Mouse (Mus musculus) forelimb bud, embryonic 11.5 days (tissue): ENCODE measurements at regions not wholly inside any gene's neighbourhood (a gene's known extent, or its start where the extent isn't known, plus 50 kb on each side); places are given as distances from the start of the nearest gene placed in this dataset.
A peak's percentile ranks its signal among the peaks of the same experiment; 100 is the strongest.

ENCODE experiments used
- DNase-seq: peaks from one replicate; pipeline ENCODE4 v3.0.0-alpha.2; 2012; ENCODE audit warnings: low read depth, low spot score

DNA sequence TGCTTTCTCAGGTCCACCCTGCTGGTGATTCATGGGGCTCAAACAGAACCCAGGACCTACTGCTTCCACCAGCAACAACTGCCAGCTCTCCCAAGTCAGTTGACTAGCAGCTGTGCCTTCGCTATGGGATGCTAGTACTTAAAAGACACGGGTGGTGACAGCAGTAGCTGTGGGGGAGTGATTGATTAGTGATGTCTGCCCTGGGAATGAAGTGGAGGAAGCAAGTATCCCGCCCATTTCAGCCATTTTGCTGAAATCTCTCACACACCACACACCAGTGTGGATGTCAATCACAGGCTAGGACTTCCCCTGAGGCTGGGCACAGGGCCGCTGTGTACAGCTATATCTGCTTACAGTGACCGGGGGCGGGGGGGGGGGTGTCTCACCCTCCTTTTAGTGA is 153.2 kb downstream of the Matn1 start:
- peak; percentile 26 for DNase-seq

DNA sequence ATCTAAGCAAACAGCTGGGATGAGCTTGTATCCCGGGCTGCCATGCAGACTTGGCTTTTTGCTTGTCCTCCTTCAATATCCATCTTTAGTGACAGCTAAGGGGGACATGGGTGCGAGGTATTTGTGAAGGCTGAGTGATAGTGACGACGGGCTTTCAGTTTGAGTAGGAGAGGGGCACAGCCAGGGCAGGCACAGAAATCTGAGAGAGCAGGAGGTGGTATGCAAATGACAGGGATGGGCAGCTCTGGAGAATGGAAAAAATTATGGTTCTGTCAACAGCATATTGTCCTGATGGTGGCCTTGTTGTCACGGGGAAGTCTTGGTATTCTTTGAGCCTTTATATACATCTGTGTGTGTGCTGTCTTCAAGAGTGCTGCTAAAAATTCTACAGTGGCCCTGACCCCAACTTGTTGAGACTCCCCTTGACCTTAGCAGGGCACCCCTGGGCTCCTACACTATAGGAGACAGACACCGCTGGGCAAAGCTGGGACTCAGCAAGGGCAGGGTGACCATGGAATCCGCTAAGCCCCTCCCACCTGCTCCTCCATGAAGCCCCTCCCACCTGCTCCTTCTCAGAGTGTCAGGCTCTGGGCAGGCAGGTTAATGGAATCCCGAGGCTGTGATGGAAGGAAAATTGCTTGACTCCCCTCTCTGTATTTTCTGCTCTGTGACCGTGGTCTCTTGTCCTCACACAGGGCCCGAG is 156.1 kb downstream of the Matn1 start:
- peak; percentile 23 for DNase-seq

DNA sequence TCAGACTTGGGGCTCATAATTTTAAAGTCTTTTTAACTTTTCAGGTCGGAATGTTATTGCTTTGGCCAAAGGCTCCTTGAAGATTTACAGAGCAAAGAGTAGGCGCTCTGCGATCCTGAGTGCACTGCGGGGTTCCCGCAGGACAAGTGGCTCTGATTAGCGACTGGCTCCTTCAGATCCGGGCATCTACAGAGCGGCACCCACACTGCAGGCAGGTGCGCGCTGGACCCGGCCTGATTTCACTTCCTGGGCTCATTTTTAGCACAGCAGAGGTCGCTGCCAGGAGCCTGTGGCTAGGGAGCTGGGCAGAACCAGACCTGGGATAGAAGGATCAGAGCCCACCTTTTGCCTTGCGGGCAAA is 156.6 kb downstream of the Matn1 start:
- DNase-seq, result no peak

DNA sequence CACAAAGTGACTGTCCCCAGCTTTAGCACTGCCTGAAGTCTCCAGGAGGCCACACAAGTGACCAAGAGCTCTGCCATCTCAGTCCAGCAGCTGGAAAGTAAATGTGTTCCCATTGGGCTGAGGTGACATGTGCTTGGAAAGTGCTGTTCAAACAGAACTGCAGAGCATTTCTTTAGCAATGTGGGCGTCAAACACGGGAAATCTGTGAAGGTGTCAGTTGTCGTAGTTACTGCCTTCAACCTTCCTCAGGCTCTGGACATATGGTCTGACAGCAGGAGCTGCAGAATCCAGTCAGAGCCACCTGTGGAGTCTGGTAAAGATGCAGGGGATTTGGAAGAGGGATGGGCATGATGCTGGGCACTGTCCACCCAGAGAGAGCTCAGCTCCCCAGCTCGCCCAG is 158.0 kb downstream of the Matn1 start:
- no peak for DNase-seq

DNA sequence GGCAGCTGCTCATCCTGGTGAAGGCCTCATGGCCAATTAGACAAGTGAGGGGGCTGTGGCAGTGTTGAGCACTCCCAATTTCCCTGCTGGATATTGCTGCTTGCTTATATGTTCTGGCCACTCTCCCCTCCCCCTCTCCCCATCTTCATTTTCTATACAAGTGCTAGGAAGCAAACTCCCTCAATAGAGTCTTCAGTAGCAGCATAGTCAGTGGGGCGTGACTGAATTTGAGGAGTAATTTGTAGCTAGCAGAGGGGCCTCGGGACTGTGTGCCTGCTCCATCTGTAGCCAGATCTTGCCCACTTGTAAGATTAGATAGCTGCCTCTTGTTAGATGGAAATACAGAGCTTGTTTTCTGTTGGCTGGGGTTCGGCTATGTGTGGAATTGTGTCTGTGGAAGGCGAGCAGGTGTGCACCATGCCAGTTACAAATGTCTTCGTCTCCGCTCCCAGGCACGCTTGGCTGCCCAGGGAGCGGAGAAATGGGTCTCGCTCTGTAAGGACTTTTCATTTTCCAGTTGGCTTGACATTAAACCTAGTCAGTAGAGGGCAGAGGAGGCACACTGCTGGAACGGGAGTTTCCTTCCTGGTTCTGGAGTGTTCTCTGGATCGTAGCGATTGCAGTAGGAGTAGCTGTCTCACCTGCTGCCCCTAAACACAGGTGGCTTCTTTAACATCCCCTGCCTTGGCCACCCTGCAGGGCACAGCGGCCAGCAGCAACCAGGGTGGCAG is 163.1 kb downstream of the Matn1 start:
- no peak for DNase-seq

DNA sequence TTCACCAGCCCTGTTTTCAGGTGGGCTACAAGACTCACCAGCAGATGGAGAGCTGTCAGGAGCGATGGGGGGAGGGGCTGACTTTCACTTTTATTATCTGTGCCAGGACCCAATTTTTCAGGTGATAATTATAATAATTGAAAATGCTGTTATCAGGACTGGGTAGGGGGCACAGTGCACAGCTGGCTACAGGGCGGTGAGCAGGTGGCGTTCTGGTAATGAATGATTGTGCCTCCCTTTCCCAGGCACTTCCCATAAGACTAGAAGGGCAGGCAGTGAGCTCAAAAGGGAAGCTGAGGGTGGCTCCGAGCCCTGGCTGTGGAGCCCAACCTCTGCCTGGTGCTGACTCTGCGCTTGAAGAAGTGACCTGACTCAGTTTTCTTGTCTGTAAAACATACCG is 168.4 kb downstream of the Matn1 start:
- no peak for DNase-seq

DNA sequence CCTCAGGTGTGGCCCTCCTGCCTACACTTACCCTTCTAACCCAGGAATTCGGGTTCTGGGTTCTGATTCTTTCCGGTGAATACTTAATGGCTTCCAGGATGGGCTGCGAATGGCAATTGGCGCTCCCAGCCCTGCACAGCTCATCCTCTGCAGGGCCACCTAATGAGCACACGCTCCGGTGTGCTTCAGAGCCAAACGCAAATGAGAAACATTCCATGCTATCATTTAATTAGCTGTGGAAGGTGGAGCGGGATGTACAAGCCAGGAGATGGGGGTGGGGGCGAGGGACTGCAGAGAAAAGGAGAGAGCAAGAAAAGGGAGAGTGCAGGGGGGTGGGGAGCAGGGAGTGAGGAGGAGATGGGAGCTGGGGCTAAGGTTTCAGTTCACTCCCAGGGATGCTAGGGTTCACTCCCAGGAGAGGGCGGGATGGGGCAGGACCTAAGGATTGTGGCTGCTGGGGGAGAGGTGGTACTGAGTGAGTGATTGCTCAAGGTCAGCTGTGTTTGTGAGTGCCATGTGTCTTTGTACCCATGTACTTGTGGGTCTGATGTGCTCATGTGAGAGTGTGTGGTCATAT is 169.6 kb downstream of the Matn1 start:
- no peak for DNase-seq

DNA sequence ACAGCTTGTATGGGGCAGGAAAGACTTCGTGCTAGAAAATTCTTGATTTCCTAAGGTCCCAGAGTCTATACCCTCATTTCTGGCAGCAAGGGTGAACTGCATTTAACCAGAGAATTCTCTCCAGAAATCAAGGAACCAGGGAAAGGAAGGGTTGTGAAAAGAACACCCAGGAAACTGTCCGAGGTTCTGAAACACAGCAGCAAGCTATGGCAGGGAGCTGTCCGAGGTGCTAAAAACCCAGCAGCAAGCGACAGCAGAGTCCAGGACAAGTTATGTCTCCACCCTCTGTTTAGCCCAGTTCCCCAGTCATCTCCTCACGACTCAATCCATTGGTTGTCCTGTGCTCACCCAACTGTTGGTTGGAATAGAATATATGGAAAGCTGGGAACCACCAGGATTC is 171.1 kb downstream of the Matn1 start:
- DNase-seq, result peak; percentile 92

DNA sequence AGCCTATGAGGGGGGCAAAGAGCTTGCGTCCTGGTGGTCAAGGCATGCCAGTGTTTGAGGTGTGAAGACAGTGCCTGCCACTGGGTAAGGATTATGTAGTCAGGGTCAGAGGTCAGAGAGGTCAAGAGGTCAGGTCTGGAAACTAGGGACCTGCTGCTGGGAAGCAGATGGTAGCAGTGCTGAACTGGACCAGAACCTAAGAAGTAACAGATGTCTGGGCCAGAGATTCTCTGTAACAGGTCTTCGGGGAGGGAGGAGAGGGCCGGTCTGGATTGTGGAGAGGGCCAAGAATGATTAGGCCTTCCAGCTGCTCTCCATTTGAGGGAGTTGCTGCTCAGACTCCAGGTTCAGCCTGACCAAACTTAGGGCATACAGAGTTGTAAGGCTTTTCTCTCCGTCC is 174.4 kb downstream of the Matn1 start:
- no peak for DNase-seq

DNA sequence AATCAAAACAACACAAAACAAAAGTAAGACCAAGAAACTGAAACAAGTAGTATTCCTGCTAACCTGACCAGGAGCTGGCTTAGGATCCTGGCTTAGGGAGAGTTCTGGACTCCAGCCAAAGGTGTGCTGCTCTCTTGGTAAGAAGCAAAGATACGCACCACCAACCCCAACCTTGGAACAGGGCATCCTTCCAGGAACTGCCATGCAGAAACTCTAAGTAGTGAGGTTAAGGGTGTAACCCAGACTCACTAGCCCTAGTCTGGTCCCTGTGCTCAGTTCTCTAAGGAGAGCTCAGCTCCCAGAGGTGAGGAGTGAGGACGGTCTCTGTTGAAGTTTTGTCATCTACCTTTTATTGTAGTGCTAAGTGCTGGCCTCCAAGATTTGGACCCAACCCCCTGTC is 175.4 kb downstream of the Matn1 start:
- DNase-seq, result no peak

DNA sequence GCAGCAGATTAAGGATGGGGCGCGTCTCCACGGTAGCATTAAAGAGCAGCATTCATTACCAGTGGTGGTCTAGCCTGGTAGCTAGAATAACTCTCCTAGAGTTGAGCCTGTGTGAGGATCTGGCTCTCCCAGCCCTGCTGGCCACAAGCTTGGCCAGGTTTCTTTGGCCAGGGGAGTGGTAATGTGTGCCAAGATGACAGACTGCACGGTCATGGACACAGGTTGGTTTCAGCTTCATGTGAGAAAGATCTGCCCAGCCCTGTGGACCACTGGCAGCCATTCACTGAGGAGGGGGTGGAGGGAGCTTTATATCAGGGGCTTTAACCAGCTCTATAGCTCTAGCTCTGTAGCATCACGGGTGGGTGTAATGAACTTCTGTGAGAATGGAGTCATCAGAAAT is 176.5 kb downstream of the Matn1 start:
- no peak for DNase-seq

DNA sequence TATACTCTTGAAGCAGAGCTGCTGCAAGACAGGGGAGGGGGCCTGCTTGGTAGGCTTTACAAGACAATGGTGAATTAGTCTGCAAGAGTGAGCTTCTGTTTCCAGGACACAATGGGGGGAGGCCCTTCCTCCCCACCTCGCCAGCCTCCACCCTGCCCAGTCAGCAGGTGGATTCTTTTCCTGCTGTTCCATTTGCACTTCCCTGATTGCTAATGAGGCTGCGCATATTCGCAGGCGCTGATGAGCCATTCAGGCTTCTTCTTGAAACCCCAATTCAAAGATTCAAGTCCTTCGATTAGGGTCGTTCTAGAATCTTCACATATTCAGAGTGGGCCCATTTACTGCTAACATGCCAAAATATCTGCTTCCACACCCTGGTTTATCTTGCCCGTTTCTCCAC is 181.8 kb downstream of the Matn1 start:
- DNase-seq, result no peak

DNA sequence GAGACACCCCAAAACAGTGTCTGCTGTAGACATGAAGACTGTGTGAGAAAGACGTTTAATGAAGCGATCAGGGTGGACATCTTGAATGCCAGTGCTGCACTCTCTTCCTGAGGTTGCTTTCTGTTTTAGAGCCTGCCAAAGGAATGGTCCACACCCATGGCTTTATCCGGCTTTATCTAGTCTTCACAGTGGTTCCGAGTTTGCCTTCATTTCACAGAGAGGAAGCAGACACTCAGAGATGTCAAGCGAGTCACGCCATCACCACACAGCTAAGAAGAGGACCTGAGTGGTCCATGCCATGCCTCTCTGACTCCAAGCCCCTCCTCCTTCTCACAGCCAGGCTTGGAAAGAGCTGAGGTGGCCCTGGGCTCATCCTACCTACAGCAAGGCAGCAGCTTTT is 182.7 kb downstream of the Matn1 start:
- DNase-seq, result no peak

DNA sequence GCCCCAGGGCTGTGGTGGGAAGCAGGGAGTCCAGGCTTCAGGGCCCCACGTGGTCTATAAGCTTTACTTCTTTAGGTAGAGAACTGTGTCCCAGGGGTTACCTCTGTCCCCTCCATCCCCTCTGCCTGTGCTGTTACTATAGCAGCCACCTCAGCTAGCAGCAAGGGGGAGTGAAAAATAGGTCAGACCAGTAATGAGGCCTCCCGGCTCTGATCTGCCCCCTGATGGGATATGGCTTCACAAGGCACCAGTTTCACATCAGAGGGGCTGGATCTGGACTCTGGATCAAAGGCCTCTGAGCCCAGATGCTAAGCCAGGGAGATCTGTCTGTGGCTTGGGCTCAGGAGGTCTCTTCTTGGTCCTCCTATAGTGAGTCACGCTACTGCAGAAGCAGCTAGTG is 184.5 kb downstream of the Matn1 start:
- DNase-seq, result no peak

DNA sequence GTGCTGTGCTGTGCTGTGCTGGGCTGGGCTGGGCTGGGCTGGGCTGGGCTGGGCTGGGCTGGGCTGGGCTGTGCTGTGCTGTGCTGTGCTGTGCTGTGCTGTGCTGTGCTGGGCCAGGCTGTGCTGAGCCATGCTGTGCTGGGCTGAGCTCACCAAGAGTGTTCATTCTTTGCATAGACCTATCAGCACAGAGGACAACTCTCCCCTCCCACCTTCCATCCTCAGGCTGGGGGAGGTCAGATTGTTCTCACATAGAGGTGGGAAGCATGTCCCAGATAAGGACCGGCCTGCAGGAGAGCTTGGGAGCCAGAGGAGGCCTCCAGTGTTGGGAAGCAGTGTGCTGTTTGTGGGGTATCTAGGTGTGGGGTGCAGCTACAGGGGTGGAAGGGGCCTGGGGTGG is 188.0 kb downstream of the Matn1 start:
- DNase-seq, result no peak

DNA sequence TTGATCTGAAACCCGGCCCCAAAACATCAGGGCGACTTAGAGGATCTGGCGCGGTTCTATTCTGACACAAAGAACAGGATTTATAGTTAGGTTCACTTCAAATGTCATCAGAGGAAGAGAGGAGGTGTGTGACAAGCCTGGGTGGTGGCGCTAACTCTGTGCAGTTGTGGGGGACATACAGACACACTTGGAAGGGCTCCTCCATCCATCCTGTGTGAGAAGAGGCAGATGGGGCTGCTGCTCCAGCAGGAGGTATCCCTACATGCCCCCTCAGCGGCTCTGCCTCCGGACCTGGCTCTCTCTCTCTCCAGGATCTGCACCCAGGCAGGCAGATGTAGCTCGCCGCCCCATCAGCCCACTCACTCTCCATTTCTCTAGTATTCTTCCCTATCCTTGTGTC is 188.6 kb downstream of the Matn1 start:
- no peak for DNase-seq

DNA sequence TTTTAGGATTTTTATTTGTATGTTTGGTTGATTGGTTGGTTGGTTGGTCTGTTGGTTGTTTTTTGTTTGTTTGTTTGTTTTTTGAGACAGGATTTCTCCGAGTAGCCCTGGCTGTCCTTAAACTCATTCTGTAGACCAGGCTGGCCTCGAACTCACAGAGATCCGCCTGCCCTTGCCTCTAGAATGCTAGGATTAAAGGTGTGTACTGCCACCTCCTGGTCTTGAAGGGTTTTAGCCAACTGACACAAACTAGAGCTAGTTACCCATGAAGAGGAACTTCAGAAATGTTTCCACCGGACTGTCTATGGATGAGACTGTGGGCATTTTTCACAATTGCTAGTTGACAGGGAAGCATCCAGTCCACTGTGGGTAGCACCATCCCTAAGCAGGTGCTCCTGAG is 191.7 kb downstream of the Matn1 start:
- DNase-seq, result no peak

DNA sequence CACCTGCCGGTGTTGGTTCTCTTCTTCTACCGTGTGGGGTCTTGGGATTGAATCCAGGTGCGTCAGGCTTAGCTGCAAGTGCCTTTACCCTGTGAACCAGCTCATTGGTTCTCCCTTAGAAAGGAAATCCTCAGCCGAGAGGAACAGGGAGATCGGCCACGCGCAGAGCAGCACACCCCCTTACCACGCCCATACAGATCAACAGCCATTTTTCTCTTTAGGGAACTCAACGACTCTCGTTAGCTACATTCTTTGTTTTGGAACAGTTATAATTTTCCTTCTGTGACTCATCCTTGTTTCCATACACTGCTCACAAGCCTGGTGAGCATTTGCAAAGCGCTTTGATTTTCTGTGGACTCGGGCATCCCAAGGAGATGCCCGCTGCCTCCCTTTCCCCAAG is 194.7 kb downstream of the Matn1 start:
- no peak for DNase-seq

DNA sequence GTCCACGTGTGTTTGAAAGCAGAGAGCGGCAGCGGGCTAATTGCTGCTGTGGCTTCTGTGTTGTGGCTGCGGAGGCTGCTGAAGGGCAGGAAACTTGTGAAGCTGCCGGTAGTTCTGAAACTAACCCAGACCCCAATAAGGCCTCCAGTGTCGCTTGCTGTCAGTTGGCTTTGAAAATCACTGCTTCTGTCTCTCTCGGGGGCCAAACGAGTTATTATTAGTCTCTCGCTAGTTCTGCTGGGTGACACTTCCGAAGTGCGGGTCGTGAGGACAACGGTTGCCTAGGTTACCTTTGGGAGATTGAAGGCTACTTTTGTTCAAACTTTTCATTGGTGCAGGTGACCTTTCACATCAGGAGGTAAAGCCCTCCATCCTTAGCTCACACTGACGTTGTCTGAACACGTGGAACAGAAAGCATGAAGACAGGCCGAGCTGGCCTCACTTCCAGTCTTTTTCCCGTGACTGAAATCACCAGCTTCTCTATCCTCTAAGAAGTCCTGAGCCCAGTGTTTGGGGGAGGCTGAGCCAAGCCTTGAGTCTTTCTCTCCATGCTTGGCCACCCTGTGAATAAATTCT is 197.8 kb downstream of the Matn1 start:
- DNase-seq, result no peak

DNA sequence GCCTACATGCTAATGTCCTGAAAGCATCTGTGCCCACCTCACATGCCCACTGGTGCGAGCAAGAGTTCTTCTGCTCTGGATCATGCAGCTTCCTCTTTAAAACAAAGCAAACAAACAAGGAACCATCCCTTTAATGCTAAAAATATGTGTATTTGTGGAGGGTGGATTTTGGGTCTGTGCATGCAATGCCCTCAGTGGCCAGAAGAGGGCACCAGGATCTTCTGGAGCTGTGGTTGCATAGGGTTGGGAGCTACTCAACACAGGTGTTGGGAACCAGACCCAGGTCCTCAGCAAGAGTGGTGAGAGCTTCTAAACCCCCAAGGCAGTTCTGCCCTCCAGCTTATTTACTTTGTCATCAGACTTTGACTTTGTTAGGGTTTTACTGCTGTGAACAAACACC is 201.3 kb downstream of the Matn1 start:
- DNase-seq, result no peak

DNA sequence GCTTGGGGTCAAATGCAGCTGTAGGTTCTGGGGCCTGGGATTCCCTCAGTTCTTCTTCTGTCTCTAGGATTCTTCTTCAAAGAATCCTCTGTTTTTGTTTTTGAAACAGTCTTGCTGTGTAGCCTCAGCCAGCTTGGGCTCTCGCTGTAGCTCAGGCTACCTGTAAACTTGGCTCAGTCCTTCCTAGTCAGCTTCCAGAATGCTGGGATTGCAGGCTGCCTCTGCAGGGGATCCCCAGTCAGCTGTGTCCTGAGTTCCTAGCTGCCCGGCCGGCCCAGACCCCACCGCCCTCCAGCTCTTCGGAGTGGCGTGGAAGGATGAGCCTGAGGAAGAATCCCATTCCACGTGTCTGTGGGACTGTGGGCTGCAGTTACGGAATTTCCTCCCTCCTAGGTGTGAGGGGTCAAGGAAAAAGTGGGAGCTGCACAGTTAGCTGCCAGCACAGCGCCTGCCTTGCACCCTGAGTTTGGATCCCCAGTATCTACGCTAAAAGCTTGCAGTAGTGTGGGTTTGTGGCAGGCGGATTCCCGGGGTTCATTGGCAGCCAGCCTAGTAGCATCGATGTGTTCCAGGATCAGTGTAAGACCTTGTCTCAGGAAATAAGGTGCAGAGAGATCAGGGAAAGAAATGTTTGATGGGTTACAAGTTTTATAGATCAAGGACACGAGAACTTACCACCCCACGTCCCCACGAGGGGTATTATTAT is 204.0 kb downstream of the Matn1 start:
- no peak for DNase-seq

DNA sequence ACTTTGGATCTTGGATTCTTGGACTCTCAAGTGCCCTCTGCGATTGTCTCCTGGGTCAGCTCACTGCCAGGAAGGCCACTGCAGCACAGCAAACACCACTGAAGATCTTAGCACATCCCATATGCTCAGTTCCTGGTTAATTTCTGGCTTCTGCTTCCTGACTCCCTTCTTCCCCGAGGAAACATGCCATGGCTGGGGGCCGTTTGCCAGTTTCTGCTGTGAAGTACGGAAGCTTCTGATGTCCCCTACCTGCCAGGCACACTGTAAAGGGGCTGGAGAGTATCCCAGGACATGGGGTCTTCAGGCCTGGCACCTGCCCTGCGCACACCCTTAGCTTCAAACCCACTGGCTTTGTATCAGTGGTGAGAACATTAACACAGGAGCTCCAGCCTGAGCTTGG is 205.3 kb downstream of the Matn1 start:
- no peak for DNase-seq
